Mouse (Mus musculus) midbrain, embryonic 11.5 days (tissue): ENCODE measurements around the gene Ppp1r3c. TPM values are rescaled to one million over a fixed set of nuclear protein-coding genes. Genes with fewer than 3 reads are reported as not detected.

Experiments
- ATAC-seq: fragments of 200-750 bp; cut with Nextera tagmentation; 2 replicates; pipeline ENCODE4 v1.8.0; 2017; ENCODE audit warnings: moderate TSS enrichment, moderate library complexity; ENCODE audit not compliant: low FRiP score
- DNase-seq: peaks from one replicate; pipeline ENCODE4 v3.0.0; 2015; ENCODE audit warnings: low spot score; ENCODE audit errors: missing footprints
- H3K27ac ChIP-seq: fragments of 300-500 bp; sonication (generic); 2 replicates; pipeline ENCODE4 v1.5.1; 2014; ENCODE audit warnings: low read depth, low read length
- H3K27me3 ChIP-seq: fragments of 300-500 bp; sonication (generic); 2 replicates; pipeline ENCODE4 v1.6.1; 2014; ENCODE audit warnings: mild to moderate bottlenecking, low read length, moderate library complexity, mixed read lengths; ENCODE audit not compliant: control insufficient read depth, insufficient read depth
- H3K36me3 ChIP-seq: fragments of 300-500 bp; sonication (generic); 2 replicates; pipeline ENCODE4 v1.6.1; 2014; ENCODE audit warnings: mild to moderate bottlenecking, low read length, moderate library complexity, mixed read lengths; ENCODE audit not compliant: control insufficient read depth, insufficient read depth
- H3K4me1 ChIP-seq: fragments of 300-500 bp; sonication (generic); 2 replicates; pipeline ENCODE4 v1.6.1; 2014; ENCODE audit warnings: low read length; ENCODE audit not compliant: control insufficient read depth, insufficient read depth
- H3K4me2 ChIP-seq: fragments of 300-500 bp; sonication (generic); 2 replicates; pipeline ENCODE4 v1.6.1; 2014; ENCODE audit warnings: mild to moderate bottlenecking, moderate library complexity
- H3K4me3 ChIP-seq: fragments of 300-500 bp; sonication (generic); 2 replicates; pipeline ENCODE4 v1.5.1; 2014; ENCODE audit warnings: low read depth, low read length
- H3K9ac ChIP-seq: fragments of 300-500 bp; sonication (generic); 2 replicates; pipeline ENCODE4 v1.6.1; 2014; ENCODE audit warnings: low read length
- H3K9me3 ChIP-seq: fragments of 300-500 bp; sonication (generic); 2 replicates; pipeline ENCODE4 v1.6.1; 2016; ENCODE audit warnings: low read length; ENCODE audit not compliant: control insufficient read depth
- WGBS: fragments of 180-500 bp; shearing (Covaris S2); extraction: QIAGEN DNeasy Blood & Tissue Kit; methylation state at CpG from one replicate; pipeline ENCODE4 v1.1.7; 2014; 5-methylcytosine and 5-hydroxymethylcytosine counted together
- polyA plus RNA-seq: library from polyadenylated mRNA; unstranded; fragments of >200 nt; fragmentation: Nextera tagmentation; extraction: Ambion mirVana; gene quantifications from 2 replicates; pipeline ENCODE4 v1.2.1, GENCODE M21; 2014

Ppp1r3c gene
- 2.2 and 2.3 TPM in 2 replicates for polyA plus RNA-seq

GRCm38 (mm10) chr19:36736537-36736936, at the start of gene Ppp1r3c:
TSS of gene Ppp1r3c (minus strand) at chr19:36736653.
- peak within 1 kb of the TSS; percentile 34 for H3K4me3 ChIP-seq
- DNase-seq (peak; percentile 98), ATAC-seq (peak; percentile 100)
- 1% methylated on average over 33 of the region's 33 CpGs for WGBS
- peak within 1 kb of the TSS; percentile 41; the same call in 1 of the 2 replicates for H3K27ac ChIP-seq
- H3K4me1 ChIP-seq, result no peaks in the 10 kb centered on the region
- no peaks in the 10 kb centered on the region for H3K36me3 ChIP-seq
- H3K27me3 ChIP-seq, result no peaks in the 10 kb centered on the region; the same call in 1 of the 2 replicates
- peak within 1 kb of the TSS; percentile 59 for H3K4me2 ChIP-seq
- H3K9ac ChIP-seq, result peak within 1 kb of the TSS; percentile 75
- H3K9me3 ChIP-seq, result no peaks in the 10 kb centered on the region

GRCm38 (mm10) chr19:36783179-36783578, 46.7 kb upstream of the Ppp1r3c start:
- Histone ChIP-seq H3K27me3 (no peaks in the 10 kb centered on the region), H3K9me3 (no peaks in the 10 kb centered on the region), H3K4me3 (no peak overlapping the region), H3K4me2 (no peak overlapping the region), H3K27ac (no peak overlapping the region), H3K9ac (no peak overlapping the region), H3K36me3 (no peaks in the 10 kb centered on the region), H3K4me1 (no peaks in the 10 kb centered on the region)
- 88% methylated on average over 6 of the region's 6 CpGs for WGBS
- ATAC-seq, result 0 out of 2 replicates have a peak, but pooled peaks have one; percentile 48
- DNase-seq, result no peak

GRCm38 (mm10) chr19:36782591-36782990, 46.1 kb upstream of the Ppp1r3c start:
- Histone ChIP-seq H3K4me1 (no peaks in the 10 kb centered on the region), H3K9me3 (no peaks in the 10 kb centered on the region), H3K4me2 (no peak overlapping the region), H3K4me3 (no peak overlapping the region), H3K27me3 (no peaks in the 10 kb centered on the region), H3K36me3 (no peaks in the 10 kb centered on the region), H3K27ac (no peak overlapping the region), H3K9ac (no peak overlapping the region)
- ATAC-seq (no peak), DNase-seq (no peak)
- 57% methylated on average over 3 of the region's 3 CpGs for WGBS

GRCm38 (mm10) chr19:36781996-36782395, 45.5 kb upstream of the Ppp1r3c start:
- Histone ChIP-seq H3K4me3 (no peak overlapping the region), H3K36me3 (no peaks in the 10 kb centered on the region), H3K4me2 (no peak overlapping the region), H3K27me3 (no peaks in the 10 kb centered on the region), H3K9ac (no peak overlapping the region), H3K4me1 (no peaks in the 10 kb centered on the region), H3K27ac (no peak overlapping the region), H3K9me3 (no peaks in the 10 kb centered on the region)
- WGBS, result 89% methylated on average over 3 of the region's 3 CpGs
- DNase-seq (no peak), ATAC-seq (no peak)

- Histone ChIP-seq H3K4me1 (no peaks in the 10 kb centered on the region), H3K27me3 (no peaks in the 10 kb centered on the region), H3K27ac (no peak overlapping the region), H3K9ac (no peak overlapping the region), H3K4me3 (no peak overlapping the region), H3K4me2 (no peak overlapping the region), H3K36me3 (no peaks in the 10 kb centered on the region), H3K9me3 (no peaks in the 10 kb centered on the region)
- 97% methylated on average over 1 of the region's 1 CpGs for WGBS
- ATAC-seq, result no peak
- DNase-seq, result no peak
Observed at GRCm38 (mm10) chr19:36780375-36780774, 43.9 kb upstream of the Ppp1r3c start.

GRCm38 (mm10) chr19:36779765-36780164, 43.3 kb upstream of the Ppp1r3c start:
- 91% methylated on average over 3 of the region's 3 CpGs for WGBS

GRCm38 (mm10) chr19:36775531-36775930, 39.1 kb upstream of the Ppp1r3c start:
- no peaks in the 10 kb centered on the region for H3K9me3 ChIP-seq
- ATAC-seq (no peak), DNase-seq (no peak)
- no peak overlapping the region for H3K4me3 ChIP-seq
- H3K4me1 ChIP-seq, result no peaks in the 10 kb centered on the region
- no peaks in the 10 kb centered on the region for H3K36me3 ChIP-seq
- H3K27ac ChIP-seq, result no peak overlapping the region
- no peaks in the 10 kb centered on the region for H3K27me3 ChIP-seq
- no peak overlapping the region for H3K9ac ChIP-seq
- WGBS, result 94% methylated on average over 8 of the region's 8 CpGs
- H3K4me2 ChIP-seq, result no peak overlapping the region

More at GRCm38 (mm10) chr19:36779765-36780164, 43.3 kb upstream of the Ppp1r3c start:
- no peaks in the 10 kb centered on the region for H3K27me3 ChIP-seq
- H3K4me1 ChIP-seq, result no peaks in the 10 kb centered on the region
- ATAC-seq, result no peak
- H3K9ac ChIP-seq, result no peak overlapping the region
- H3K27ac ChIP-seq, result no peak overlapping the region
- no peak for DNase-seq
- no peak overlapping the region for H3K4me2 ChIP-seq
- H3K4me3 ChIP-seq, result no peak overlapping the region
- no peaks in the 10 kb centered on the region for H3K36me3 ChIP-seq
- no peaks in the 10 kb centered on the region for H3K9me3 ChIP-seq

GRCm38 (mm10) chr19:36773716-36774459, 37.4 kb upstream of the Ppp1r3c start:
- ATAC-seq (no peak), DNase-seq (no peak)
- Histone ChIP-seq H3K9me3 (no peaks in the 10 kb centered on the region), H3K9ac (no peak overlapping the region), H3K36me3 (no peaks in the 10 kb centered on the region), H3K27ac (no peak overlapping the region), H3K27me3 (no peaks in the 10 kb centered on the region), H3K4me3 (no peak overlapping the region), H3K4me2 (no peak overlapping the region), H3K4me1 (no peaks in the 10 kb centered on the region)
- WGBS, result 90% methylated on average over 8 of the region's 8 CpGs

GRCm38 (mm10) chr19:36768084-36768483, 31.6 kb upstream of the Ppp1r3c start:
- Histone ChIP-seq H3K4me1 (no peaks in the 10 kb centered on the region), H3K4me2 (no peak overlapping the region), H3K4me3 (no peak overlapping the region), H3K9me3 (no peaks in the 10 kb centered on the region), H3K9ac (no peak overlapping the region), H3K27ac (no peak overlapping the region), H3K27me3 (no peaks in the 10 kb centered on the region), H3K36me3 (no peaks in the 10 kb centered on the region)
- no peak for DNase-seq
- no peak for ATAC-seq
- WGBS, result 90% methylated on average over 8 of the region's 8 CpGs
